Mouse (Mus musculus) embryonic facial prominence, embryonic 13.5 days (tissue): ENCODE results near the gene Vrk3. TPM values are rescaled to one million over a fixed set of nuclear protein-coding genes. Genes with fewer than 3 reads are reported as not detected.
A peak's percentile ranks its signal among the peaks of the same experiment; 100 is the strongest.
"Not testable (repeated sequence)": the region's sequence is repeated elsewhere in the genome, so short reads cannot be mapped to it uniquely, and the experiment has no call there.

Source experiments
- ATAC-seq: fragments of 200-750 bp; cut with Nextera tagmentation; 2 replicates; pipeline ENCODE4 v1.8.0; 2017; ENCODE audit warnings: low read depth; ENCODE audit not compliant: insufficient number of reproducible peaks, insufficient read depth, low FRiP score, low TSS enrichment
- H3K27ac ChIP-seq: fragments of 300-500 bp; sonication (generic); 2 replicates; pipeline ENCODE4 v1.5.1; 2015; ENCODE audit warnings: moderate library complexity, mild to moderate bottlenecking, inconsistent platforms
- H3K27me3 ChIP-seq: fragments of 300-500 bp; sonication (generic); 2 replicates; pipeline ENCODE4 v1.6.1; 2015; ENCODE audit warnings: mild to moderate bottlenecking, inconsistent platforms
- H3K36me3 ChIP-seq: fragments of 300-500 bp; sonication (generic); 2 replicates; pipeline ENCODE4 v1.6.1; 2015; ENCODE audit warnings: mild to moderate bottlenecking, inconsistent platforms
- H3K4me1 ChIP-seq: fragments of 300-500 bp; sonication (generic); 2 replicates; pipeline ENCODE4 v1.6.1; 2015; ENCODE audit warnings: inconsistent platforms
- H3K4me2 ChIP-seq: fragments of 300-500 bp; sonication (generic); 2 replicates; pipeline ENCODE4 v1.6.1; 2015; ENCODE audit warnings: moderate library complexity, mild to moderate bottlenecking, inconsistent platforms
- H3K4me3 ChIP-seq: fragments of 300-500 bp; sonication (generic); 2 replicates; pipeline ENCODE4 v1.5.1; 2015; ENCODE audit warnings: mild to moderate bottlenecking, inconsistent platforms
- H3K9ac ChIP-seq: fragments of 300-500 bp; sonication (generic); 2 replicates; pipeline ENCODE4 v1.6.1; 2015; ENCODE audit warnings: mild to moderate bottlenecking, inconsistent platforms
- H3K9me3 ChIP-seq: fragments of 300-500 bp; sonication (generic); 2 replicates; pipeline ENCODE4 v1.6.1; 2016; ENCODE audit warnings: inconsistent platforms
- WGBS: fragments of 180-500 bp; shearing (Covaris S2); methylation state at CpG from one replicate; pipeline ENCODE4 v1.1.7; 2015; ENCODE audit warnings: mixed read lengths; 5-methylcytosine and 5-hydroxymethylcytosine counted together
- polyA plus RNA-seq: library from polyadenylated mRNA; unstranded; fragments of >200 nt; fragmentation: Nextera tagmentation; extraction: Ambion mirVana; gene quantifications from 2 replicates; pipeline ENCODE4 v1.2.1, GENCODE M21; 2015

Vrk3 gene
- 32.2 and 35.9 TPM in 2 replicates for polyA plus RNA-seq

DNA sequence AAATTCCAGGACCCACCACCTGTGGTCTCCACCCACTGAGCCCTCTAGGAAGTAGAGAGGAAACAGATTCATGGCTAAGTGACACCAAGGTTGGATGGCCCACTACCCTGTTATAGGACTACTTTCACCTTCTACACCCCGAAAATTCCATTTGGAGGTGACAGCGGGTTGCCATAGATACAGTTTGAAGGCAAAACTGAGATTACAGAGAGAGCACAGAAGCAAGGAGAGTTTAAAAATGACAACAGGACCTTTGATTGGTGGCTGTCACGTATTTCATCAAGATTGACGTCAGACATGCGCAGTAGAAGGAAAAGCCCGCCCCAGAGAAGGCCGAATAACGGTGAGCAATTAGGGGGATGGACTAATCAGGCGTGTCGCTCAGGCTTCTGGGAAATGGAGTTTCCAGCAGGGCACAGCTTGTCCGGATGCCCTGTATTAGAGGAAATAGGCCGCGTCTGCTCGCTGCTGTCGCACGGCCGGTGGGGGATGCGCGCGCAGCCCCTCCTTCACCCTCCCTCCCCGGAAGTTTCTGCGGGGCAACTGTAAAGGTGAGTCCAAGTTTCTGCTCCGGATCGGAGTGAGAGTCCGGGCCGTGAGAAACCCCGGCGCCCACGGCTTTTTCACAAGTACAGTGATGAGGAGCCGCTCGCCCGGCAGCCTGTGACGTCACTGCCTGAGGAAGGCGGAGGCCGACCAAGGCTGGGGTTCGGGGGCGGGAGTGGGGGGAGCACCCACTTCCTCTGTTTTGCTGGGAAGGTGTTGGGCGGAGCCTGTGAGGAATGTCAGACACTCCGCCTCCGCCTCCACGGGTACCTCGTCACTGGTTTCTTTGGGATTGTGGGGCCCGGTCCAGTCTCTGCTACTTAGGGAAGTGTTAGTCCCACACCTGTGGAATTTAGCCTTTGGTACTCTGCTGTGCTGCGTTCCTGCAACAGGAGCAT, at the start of gene Vrk3:
Gene Vrk3 (plus strand): TSS at position 313 of the 944 bp plus-strand sequence.
- peaks cover 27% of the 10 kb centered on the region for H3K4me1 ChIP-seq
- no peaks in the 10 kb centered on the region for H3K9me3 ChIP-seq
- H3K4me2 ChIP-seq: peak within 1 kb of the TSS; percentile 84
- peak within 1 kb of the TSS; percentile 65 for H3K4me3 ChIP-seq
- peaks cover 15% of the 10 kb centered on the region for H3K36me3 ChIP-seq
- WGBS: under 1% methylated on average over 44 of the region's 44 CpGs
- peak within 1 kb of the TSS; percentile 95 for H3K27ac ChIP-seq
- ATAC-seq: peak; percentile 94
- H3K27me3 ChIP-seq: no peaks in the 10 kb centered on the region
- H3K9ac ChIP-seq: peak within 1 kb of the TSS; percentile 67

- Histone ChIP-seq H3K36me3 (no peaks in the 10 kb centered on the region), H3K27me3 (peaks cover 4% of the 10 kb centered on the region), H3K27ac (no peak overlapping the region), H3K9me3 (no peaks in the 10 kb centered on the region), H3K4me2 (no peak overlapping the region), H3K9ac (no peak overlapping the region), H3K4me1 (peaks cover 10% of the 10 kb centered on the region), H3K4me3 (no peak overlapping the region)
- ATAC-seq: 0 out of 2 replicates have a peak, but pooled peaks have one; percentile 17
- WGBS: 7% methylated on average over 6 of the region's 6 CpGs
Observed at GRCm38 (mm10) chr7:44701921-44702320, 46.3 kb upstream of the Vrk3 start.

GRCm38 (mm10) chr7:44702985-44703384, 45.2 kb upstream of the Vrk3 start:
- no peaks in the 10 kb centered on the region for H3K36me3 ChIP-seq
- no peak for ATAC-seq
- WGBS: 75% methylated on average over 8 of the region's 8 CpGs
- H3K4me3 ChIP-seq: no peak overlapping the region
- peaks cover 4% of the 10 kb centered on the region for H3K27me3 ChIP-seq
- H3K9ac ChIP-seq: no peak overlapping the region
- no peak overlapping the region for H3K27ac ChIP-seq
- no peaks in the 10 kb centered on the region for H3K4me1 ChIP-seq
- H3K4me2 ChIP-seq: no peak overlapping the region
- no peaks in the 10 kb centered on the region for H3K9me3 ChIP-seq

- Histone ChIP-seq H3K4me2 (no peak overlapping the region), H3K9me3 (no peaks in the 10 kb centered on the region), H3K27me3 (no peaks in the 10 kb centered on the region), H3K4me3 (no peak overlapping the region), H3K4me1 (no peaks in the 10 kb centered on the region), H3K9ac (no peak overlapping the region), H3K27ac (no peak overlapping the region), H3K36me3 (no peaks in the 10 kb centered on the region)
- WGBS: 56% methylated on average over 3 of the region's 3 CpGs
- no peak for ATAC-seq
Observed at GRCm38 (mm10) chr7:44704363-44704762, 43.9 kb upstream of the Vrk3 start.

GRCm38 (mm10) chr7:44705086-44705485, 43.1 kb upstream of the Vrk3 start:
- no peaks in the 10 kb centered on the region for H3K36me3 ChIP-seq

DNA sequence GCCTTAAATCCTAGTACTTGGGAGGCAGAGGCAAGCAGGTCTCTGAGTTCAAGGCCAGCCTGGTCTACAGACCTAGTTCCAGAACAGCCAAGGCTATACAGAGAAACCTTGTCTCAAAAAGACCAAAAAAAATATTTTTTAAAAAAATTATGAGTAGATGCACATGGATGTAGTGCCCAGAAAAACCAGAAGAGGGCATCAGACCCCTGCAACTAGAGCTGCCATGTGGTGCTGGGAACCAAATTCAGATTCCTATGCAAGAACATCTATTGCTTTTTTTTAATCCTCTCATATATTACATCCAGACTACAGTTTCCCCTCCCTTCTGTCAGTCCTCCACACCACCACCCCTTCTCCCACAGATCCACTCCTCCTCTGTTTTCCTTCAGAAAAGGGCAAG, 41.9 kb upstream of the Vrk3 start:
- Histone ChIP-seq H3K27me3 (no peaks in the 10 kb centered on the region), H3K4me1 (no peaks in the 10 kb centered on the region)
- ATAC-seq: no peak

More at GRCm38 (mm10) chr7:44705086-44705485, 43.1 kb upstream of the Vrk3 start:
- no peak overlapping the region for H3K27ac ChIP-seq
- no peak overlapping the region for H3K4me2 ChIP-seq
- no peaks in the 10 kb centered on the region for H3K9me3 ChIP-seq
- no peak for ATAC-seq
- H3K4me3 ChIP-seq: no peak overlapping the region
- no peaks in the 10 kb centered on the region for H3K27me3 ChIP-seq
- H3K4me1 ChIP-seq: no peaks in the 10 kb centered on the region
- no peak overlapping the region for H3K9ac ChIP-seq
- 89% methylated on average over 4 of the region's 4 CpGs for WGBS

DNA sequence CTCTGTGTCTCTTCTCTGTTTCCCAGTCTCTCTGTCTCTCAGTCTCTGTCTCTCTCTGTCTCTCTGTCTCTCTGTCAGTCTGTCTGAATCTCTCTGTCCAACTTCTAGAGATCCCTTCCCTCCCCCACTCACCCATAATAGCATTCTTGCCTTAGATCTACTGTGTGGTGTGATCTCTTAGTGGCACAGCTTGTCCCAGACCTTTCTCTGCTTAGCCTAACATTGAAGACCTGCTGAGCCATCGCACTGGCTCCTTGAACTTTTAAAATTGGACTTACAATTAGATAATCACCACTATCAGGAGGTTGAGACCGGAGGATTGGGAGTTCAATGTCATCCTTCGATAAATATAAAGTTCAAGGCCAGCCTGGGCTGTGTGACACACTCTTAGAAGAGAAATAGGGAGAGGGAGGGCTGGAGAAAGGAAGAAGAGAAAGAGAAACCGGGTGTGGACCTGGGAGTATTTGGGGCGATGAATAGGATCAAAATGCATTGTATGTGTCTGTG, 41.0 kb upstream of the Vrk3 start:
- no peak overlapping the region for H3K9ac ChIP-seq
- WGBS: 81% methylated on average over 5 of the region's 5 CpGs
- no peaks in the 10 kb centered on the region for H3K4me1 ChIP-seq
- H3K4me2 ChIP-seq: no peak overlapping the region
- H3K36me3 ChIP-seq: no peaks in the 10 kb centered on the region
- no peak overlapping the region for H3K27ac ChIP-seq
- no peak overlapping the region for H3K4me3 ChIP-seq
- no peak for ATAC-seq
- H3K27me3 ChIP-seq: no peaks in the 10 kb centered on the region
- no peaks in the 10 kb centered on the region for H3K9me3 ChIP-seq

More for the DNA sequence above, 41.9 kb upstream of the Vrk3 start:
- Histone ChIP-seq H3K4me2 (no peak overlapping the region), H3K36me3 (no peaks in the 10 kb centered on the region), H3K4me3 (no peak overlapping the region), H3K9me3 (no peaks in the 10 kb centered on the region), H3K27ac (no peak overlapping the region), H3K9ac (no peak overlapping the region)

- not testable (repeated sequence) for H3K4me1 ChIP-seq, H3K27ac ChIP-seq, H3K27me3 ChIP-seq, H3K4me3 ChIP-seq, H3K4me2 ChIP-seq, H3K9me3 ChIP-seq, ATAC-seq, H3K36me3 ChIP-seq, H3K9ac ChIP-seq
- WGBS: 81% methylated on average over 6 of the region's 6 CpGs
Observed at GRCm38 (mm10) chr7:44708093-44708492, 40.1 kb upstream of the Vrk3 start.

DNA sequence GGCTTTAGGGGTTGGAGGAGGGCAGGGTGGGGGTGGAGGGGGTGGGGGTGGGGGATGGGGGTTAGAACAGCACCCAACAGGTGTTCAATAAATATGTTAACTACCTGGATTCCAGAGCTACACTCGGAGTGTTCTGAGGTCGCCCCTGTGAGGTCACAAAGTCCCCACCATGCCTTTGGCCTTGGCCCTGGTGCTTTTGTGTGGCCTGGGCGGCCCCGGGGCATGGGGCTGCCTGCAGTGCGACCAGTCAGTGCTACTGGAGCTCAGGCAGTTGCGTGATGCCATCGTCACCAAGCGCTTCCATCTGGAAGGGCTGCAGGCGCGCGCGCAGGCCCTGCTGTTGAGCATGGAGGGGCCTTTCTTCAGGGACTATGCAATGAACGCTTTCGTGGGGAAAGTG, 39.6 kb upstream of the Vrk3 start, which contains the start of gene Izumo2:
Gene Izumo2 (plus strand): TSS at position 169 of the 400 bp plus-strand sequence.
- H3K27ac ChIP-seq: no peak within 1 kb of the TSS
- H3K4me2 ChIP-seq: no peak within 1 kb of the TSS
- H3K9ac ChIP-seq: no peak within 1 kb of the TSS
- ATAC-seq: no peak
- no peak within 1 kb of the TSS for H3K4me3 ChIP-seq
- no peaks in the 10 kb centered on the region for H3K4me1 ChIP-seq
- 69% methylated on average over 14 of the region's 14 CpGs for WGBS
- no peaks in the 10 kb centered on the region for H3K27me3 ChIP-seq
- no peaks in the 10 kb centered on the region for H3K36me3 ChIP-seq
- no peaks in the 10 kb centered on the region for H3K9me3 ChIP-seq

DNA sequence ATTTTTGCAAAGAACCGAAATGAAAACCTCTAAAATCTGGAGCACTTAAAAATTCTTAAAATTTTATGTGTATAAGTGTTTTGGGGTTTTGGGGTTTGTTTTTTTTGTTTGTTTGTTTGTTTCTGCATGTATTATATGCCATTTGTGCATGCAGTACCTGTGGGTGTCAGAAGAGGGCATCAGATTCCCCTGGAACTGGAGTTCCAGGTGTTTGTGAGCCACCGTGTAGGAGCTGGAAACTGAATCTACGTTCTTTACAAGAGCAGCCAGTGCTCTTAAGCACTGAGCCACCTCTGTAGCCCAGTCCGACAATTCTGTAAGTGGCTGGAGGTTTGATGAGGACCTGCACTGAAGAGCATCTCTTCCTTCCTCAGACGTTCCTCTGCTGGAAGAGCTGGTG, 38.3 kb upstream of the Vrk3 start:
- no peak for ATAC-seq
- no peak overlapping the region for H3K27ac ChIP-seq
- H3K4me2 ChIP-seq: no peak overlapping the region
- H3K27me3 ChIP-seq: no peaks in the 10 kb centered on the region
- WGBS: 81% methylated on average over 5 of the region's 5 CpGs
- H3K9ac ChIP-seq: no peak overlapping the region
- H3K9me3 ChIP-seq: no peaks in the 10 kb centered on the region
- no peaks in the 10 kb centered on the region for H3K4me1 ChIP-seq
- H3K36me3 ChIP-seq: no peaks in the 10 kb centered on the region
- no peak overlapping the region for H3K4me3 ChIP-seq

DNA sequence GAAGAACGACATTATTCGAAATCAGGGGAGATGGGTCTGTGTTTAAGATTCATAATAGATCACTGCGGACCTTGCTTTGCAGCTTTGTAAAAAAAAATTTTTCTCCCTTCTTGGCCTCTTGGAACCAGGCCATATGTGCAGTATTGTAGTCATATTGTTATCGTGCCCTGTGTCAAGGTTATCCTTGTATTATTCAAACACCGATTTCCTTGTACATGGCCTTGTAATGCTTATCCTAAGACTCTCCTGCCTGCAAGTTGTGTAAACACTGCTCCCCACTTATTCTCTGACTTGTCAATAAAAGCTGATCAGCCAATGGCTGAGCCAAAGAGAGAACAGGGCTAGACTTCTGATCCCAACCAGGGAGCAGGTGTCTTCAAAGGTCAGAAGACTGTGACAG, 26.2 kb upstream of the Vrk3 start:
- Histone ChIP-seq H3K9me3 (no peaks in the 10 kb centered on the region), H3K4me2 (no peak overlapping the region), H3K36me3 (no peaks in the 10 kb centered on the region), H3K4me3 (no peak overlapping the region), H3K9ac (no peak overlapping the region), H3K4me1 (no peaks in the 10 kb centered on the region), H3K27me3 (no peaks in the 10 kb centered on the region), H3K27ac (no peak overlapping the region)
- no peak for ATAC-seq
- WGBS: 87% methylated on average over 5 of the region's 5 CpGs

DNA sequence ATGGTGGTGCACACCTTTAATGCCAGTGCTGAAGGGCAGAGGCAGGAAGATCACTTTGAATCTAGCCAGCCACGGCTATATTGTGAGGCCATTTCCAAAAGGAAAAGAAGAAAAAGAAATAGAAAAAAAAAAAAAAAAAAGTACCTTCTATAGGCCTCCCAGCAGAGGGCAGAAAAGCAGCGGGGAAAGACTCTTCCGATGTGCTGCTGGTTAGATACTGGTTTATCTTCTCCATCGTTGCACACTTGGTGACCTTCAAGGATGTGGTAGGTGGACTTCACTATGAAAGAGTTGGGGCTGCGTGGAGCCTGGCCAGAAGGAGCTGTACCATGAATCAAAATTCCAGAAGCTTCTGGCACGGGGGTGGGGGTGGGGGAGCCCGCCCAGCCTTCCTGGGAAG, 23.9 kb upstream of the Vrk3 start:
- no peak overlapping the region for H3K9ac ChIP-seq
- 24% methylated on average over 7 of the region's 7 CpGs for WGBS
- H3K27ac ChIP-seq: no peak overlapping the region

More for the DNA sequence above, 23.9 kb upstream of the Vrk3 start:
- Histone ChIP-seq H3K4me2 (no peak overlapping the region), H3K27me3 (no peaks in the 10 kb centered on the region), H3K4me3 (no peak overlapping the region), H3K9me3 (0 out of 2 replicates have a peak, but pooled peaks cover 2% of the 10 kb centered on the region), H3K4me1 (no peaks in the 10 kb centered on the region), H3K36me3 (no peaks in the 10 kb centered on the region)
- no peak for ATAC-seq
